Comparison of ENCODE assay signal across 14 mouse cellular contexts in the genomic region with DNA sequence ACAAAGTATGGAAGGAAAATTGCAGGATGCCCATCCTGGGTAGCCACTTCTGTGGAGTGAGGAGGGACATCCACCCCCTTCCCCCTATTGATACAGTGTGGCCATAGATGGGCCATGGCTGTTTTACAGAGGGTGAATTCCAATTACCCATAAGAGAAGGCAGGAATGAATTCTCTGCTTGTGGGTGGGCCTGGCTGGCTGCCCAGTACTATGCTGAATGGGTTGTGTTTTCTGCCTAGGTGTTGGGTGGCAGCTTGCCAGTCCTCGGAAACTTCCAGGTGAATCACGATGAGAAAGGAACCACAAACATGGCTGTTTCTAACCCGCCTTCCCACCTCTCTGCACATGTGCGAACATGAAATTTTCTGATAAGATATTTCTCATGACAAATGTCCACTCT.
A peak's percentile ranks its signal among the peaks of the same experiment; 100 is the strongest.
DNase-seq lines count a peak whose midpoint lies in the region; ATAC-seq and TF ChIP-seq lines count a peak whose summit lies in the region.
"Had no signal": no experiment of that assay in that cellular context is flagged by ENCODE, and none has a peak within 500 bp of the region (broad histone marks: within the 10 kb centered on the region; RNA-seq: fewer than 3 reads in every experiment).

No protein-coding gene starts in this region.

- H3K27ac ChIP-seq in forebrain, embryonic 16.5 days (ENCODE audit: low read length) = no peak overlapping the region
- H3K27ac ChIP-seq in forebrain, embryonic 13.5 days = no peak overlapping the region
- no peak overlapping the region for H3K27ac ChIP-seq in lung, postnatal 0 days (ENCODE audit: low read length)
- no peak overlapping the region for H3K27ac ChIP-seq in limb, embryonic 14.5 days (replicated peaks; ENCODE audit: low read depth, low read length)
- H3K27ac ChIP-seq: heart, embryonic 13.5 days; hindbrain, embryonic 12.5 days; intestine, embryonic 15.5 days; neural tube, embryonic 13.5 days had no signal

- peaks cover 7% of the 10 kb centered on the region for H3K27me3 ChIP-seq in forebrain, embryonic 16.5 days (replicated peaks; ENCODE audit: control insufficient read depth, insufficient read depth, low read length)
- peaks cover 28% of the 10 kb centered on the region for H3K27me3 ChIP-seq in forebrain, embryonic 13.5 days
- no peaks in the 10 kb centered on the region for H3K27me3 ChIP-seq in lung, postnatal 0 days (replicated peaks; ENCODE audit: insufficient read depth, low read length)
- no peaks in the 10 kb centered on the region for H3K27me3 ChIP-seq in limb, embryonic 14.5 days (ENCODE audit: control insufficient read depth, insufficient read depth, low read length)
- H3K27me3 ChIP-seq: intestine, embryonic 15.5 days; neural tube, embryonic 13.5 days had no signal

- no peak for TF ChIP-seq EP300 in lung, postnatal 0 days (IDR thresholded peaks at IDR 0.05)

- H3K9ac ChIP-seq in forebrain, embryonic 16.5 days (replicated peaks; ENCODE audit: low read depth, low read length) = no peak overlapping the region
- H3K9ac ChIP-seq in forebrain, embryonic 13.5 days = no peak overlapping the region
- no peak overlapping the region for H3K9ac ChIP-seq in lung, postnatal 0 days (replicated peaks; ENCODE audit: low read depth)
- H3K9ac ChIP-seq in limb, embryonic 14.5 days (ENCODE audit: low read depth, low read length, severe bottlenecking) = no peak overlapping the region
- H3K9ac ChIP-seq: heart, embryonic 13.5 days; hindbrain, embryonic 12.5 days; intestine, embryonic 15.5 days; neural tube, embryonic 13.5 days had no signal

- H3K4me3 ChIP-seq in forebrain, embryonic 16.5 days (replicated peaks; ENCODE audit: low read length) = no peak overlapping the region
- H3K4me3 ChIP-seq in forebrain, embryonic 13.5 days = no peak overlapping the region
- no peak overlapping the region for H3K4me3 ChIP-seq in lung, postnatal 0 days (ENCODE audit: low read depth, low read length)
- H3K4me3 ChIP-seq in limb, embryonic 14.5 days (replicated peaks; ENCODE audit: low read length) = no peak overlapping the region
- H3K4me3 ChIP-seq: heart, embryonic 13.5 days; hindbrain, embryonic 12.5 days; intestine, embryonic 15.5 days; neural tube, embryonic 13.5 days had no signal

- WGBS in forebrain, embryonic 16.5 days = 52% methylated on average over 4 of the region's 4 CpGs
- WGBS in forebrain, embryonic 13.5 days = 72% methylated on average over 4 of the region's 4 CpGs
- 38% methylated on average over 4 of the region's 4 CpGs for WGBS in lung, postnatal 0 days
- 50% methylated on average over 4 of the region's 4 CpGs for WGBS in limb, embryonic 14.5 days

- no peak for TF ChIP-seq POLR2A in limb, embryonic 14.5 days (IDR thresholded peaks at IDR 0.05; ENCODE audit: borderline replicate concordance, extremely low read depth, insufficient read depth, insufficient read length)

- 0 out of 2 replicates have a peak, but pooled peaks have one; percentile 10 for ATAC-seq in forebrain, embryonic 16.5 days
- no peak for ATAC-seq in forebrain, embryonic 13.5 days
- no peak for ATAC-seq in lung, postnatal 0 days
- ATAC-seq in limb, embryonic 14.5 days (ENCODE audit: low FRiP score, low read depth) = peak; percentile 24; the same call in 1 of the 2 replicates
- ATAC-seq: intestine, embryonic 15.5 days had no signal

- no peak for TF ChIP-seq CTCF in lung, postnatal 0 days (IDR thresholded peaks at IDR 0.05)

- H3K4me1 ChIP-seq in forebrain, embryonic 16.5 days (replicated peaks; ENCODE audit: control insufficient read depth, insufficient read depth, low read length) = 0 out of 2 replicates have a peak, but pooled peaks cover 3% of the 10 kb centered on the region
- H3K4me1 ChIP-seq in forebrain, embryonic 13.5 days = peaks cover 5% of the 10 kb centered on the region; the same call in 1 of the 2 replicates
- no peaks in the 10 kb centered on the region for H3K4me1 ChIP-seq in lung, postnatal 0 days (ENCODE audit: insufficient read depth, low read depth, low read length)
- peaks cover 14% of the 10 kb centered on the region for H3K4me1 ChIP-seq in limb, embryonic 14.5 days (ENCODE audit: control insufficient read depth, insufficient read depth, low read length)

- H3K36me3 ChIP-seq in forebrain, embryonic 16.5 days (ENCODE audit: control insufficient read depth, insufficient read depth) = no peaks in the 10 kb centered on the region
- no peaks in the 10 kb centered on the region for H3K36me3 ChIP-seq in forebrain, embryonic 13.5 days (ENCODE audit: poor library complexity, severe bottlenecking)
- H3K36me3 ChIP-seq in lung, postnatal 0 days (ENCODE audit: insufficient read depth, low read length) = no peaks in the 10 kb centered on the region
- no peaks in the 10 kb centered on the region for H3K36me3 ChIP-seq in limb, embryonic 14.5 days (ENCODE audit: control insufficient read depth, insufficient read depth, low read length)
- H3K36me3 ChIP-seq: heart, embryonic 13.5 days; hindbrain, embryonic 12.5 days; intestine, embryonic 15.5 days; neural tube, embryonic 13.5 days had no signal

- DNase-seq in lung, postnatal 0 days (ENCODE audit: low spot score) = peak; percentile 27
- DNase-seq in lung, postnatal 14 days = no peak
- DNase-seq in limb, embryonic 14.5 days (ENCODE audit: low spot score) = peak; percentile 61
- DNase-seq in cerebellum, adult 18-20 months = no peak
- no peak for DNase-seq in c-Kit-positive CD71-positive TER-119-positive erythroid progenitor cells, embryonic 14.5 days (ENCODE audit: low spot score)
- DNase-seq: cerebellum, adult 9-11 months; gastrocnemius, postnatal 14 days; thymus, postnatal 36 days had no signal

- no peaks in the 10 kb centered on the region for H3K9me3 ChIP-seq in forebrain, embryonic 16.5 days (ENCODE audit: control insufficient read depth, low read length)
- H3K9me3 ChIP-seq in forebrain, embryonic 13.5 days (replicated peaks) = no peaks in the 10 kb centered on the region
- no peaks in the 10 kb centered on the region for H3K9me3 ChIP-seq in lung, postnatal 0 days (ENCODE audit: low read length)
- no peaks in the 10 kb centered on the region for H3K9me3 ChIP-seq in limb, embryonic 14.5 days (ENCODE audit: control insufficient read depth, low read length)
- H3K9me3 ChIP-seq: heart, embryonic 13.5 days; hindbrain, embryonic 12.5 days; intestine, embryonic 15.5 days; neural tube, embryonic 13.5 days had no signal

- no peak overlapping the region for H3K4me2 ChIP-seq in forebrain, embryonic 16.5 days (ENCODE audit: low read length)
- H3K4me2 ChIP-seq in forebrain, embryonic 13.5 days = no peak overlapping the region
- H3K4me2 ChIP-seq in lung, postnatal 0 days (replicated peaks; ENCODE audit: low read depth, low read length) = no peak overlapping the region
- no peak overlapping the region for H3K4me2 ChIP-seq in limb, embryonic 14.5 days (replicated peaks; ENCODE audit: low read depth, low read length, severe bottlenecking)
- H3K4me2 ChIP-seq: heart, embryonic 13.5 days; hindbrain, embryonic 12.5 days; intestine, embryonic 15.5 days; neural tube, embryonic 13.5 days had no signal

Comparison
In these comparisons a context has a peak if more than half of its experiments do, and no peak if none do; other contexts are left out.
1. ATAC-seq: peak in forebrain, embryonic 16.5 days (single experiment) and limb, embryonic 14.5 days (single experiment); none in forebrain, embryonic 13.5 days (single experiment) and lung, postnatal 0 days (single experiment).
2. DNase-seq: peak in lung, postnatal 0 days (single experiment) and limb, embryonic 14.5 days (single experiment); none in lung, postnatal 14 days (single experiment), cerebellum, adult 18-20 months (0 of 2) and c-Kit-positive CD71-positive TER-119-positive erythroid progenitor cells, embryonic 14.5 days (single experiment).